Comparison of ENCODE assay signal across 8 mouse cellular contexts in genomic region chr4:133378236-133379045, GRCm38 (mm10). TPM values are rescaled to one million over a fixed set of nuclear protein-coding genes. Genes with fewer than 3 reads are reported as not detected.
A peak's percentile ranks its signal among the peaks of the same experiment; 100 is the strongest.
DNase-seq lines count a peak whose midpoint lies in the region; ATAC-seq lines count a peak whose summit lies in the region.

No protein-coding gene starts in this region.

- WGBS in heart, embryonic 11.5 days (ENCODE audit: insufficient replicate concordance): 3% methylated on average over 13 of the region's 13 CpGs
- 7% methylated on average over 13 of the region's 13 CpGs for WGBS in forebrain, embryonic 10.5 days
- WGBS in intestine, embryonic 16.5 days: 18% methylated on average over 13 of the region's 13 CpGs
- WGBS in neural tube, embryonic 11.5 days: 10% methylated on average over 13 of the region's 13 CpGs

- peak overlapping the region; percentile 42 for H3K4me2 ChIP-seq in heart, embryonic 11.5 days
- no peak overlapping the region for H3K4me2 ChIP-seq in intestine, embryonic 16.5 days (ENCODE audit: low read depth, low read length)
- no peak overlapping the region for H3K4me2 ChIP-seq in neural tube, embryonic 11.5 days (ENCODE audit: low read depth)

- H3K4me3 ChIP-seq in heart, embryonic 11.5 days (ENCODE audit: low read depth, low read length): no peak overlapping the region
- H3K4me3 ChIP-seq in forebrain, embryonic 10.5 days: peak overlapping the region; percentile 27
- no peak overlapping the region for H3K4me3 ChIP-seq in intestine, embryonic 16.5 days (ENCODE audit: low read length)
- no peak overlapping the region for H3K4me3 ChIP-seq in neural tube, embryonic 11.5 days (ENCODE audit: low read depth, low read length)

- intact Hi-C loops in heart, postnatal 36 days (cut with DNase I): no loop called here

- ATAC-seq in heart, embryonic 11.5 days (replicated peaks; ENCODE audit: insufficient number of reproducible peaks, low FRiP score, low TSS enrichment): peak; percentile 73
- ATAC-seq in intestine, embryonic 16.5 days: peak; percentile 74
- ATAC-seq in neural tube, embryonic 11.5 days (ENCODE audit: insufficient read depth, low FRiP score, low TSS enrichment): no peak

- H3K9ac ChIP-seq in heart, embryonic 11.5 days (ENCODE audit: low read depth, low read length): peak overlapping the region; percentile 4; the same call in 1 of the 2 replicates
- peak overlapping the region; percentile 48 for H3K9ac ChIP-seq in intestine, embryonic 16.5 days (ENCODE audit: low read depth, low read length)
- peak overlapping the region; percentile 39; the same call in 1 of the 2 replicates for H3K9ac ChIP-seq in neural tube, embryonic 11.5 days (ENCODE audit: low read length)

- H3K27ac ChIP-seq in heart, embryonic 11.5 days (ENCODE audit: low read depth, low read length): peak overlapping the region; percentile 78
- peak overlapping the region; percentile 79 for H3K27ac ChIP-seq in forebrain, embryonic 10.5 days
- peak overlapping the region; percentile 85 for H3K27ac ChIP-seq in intestine, embryonic 16.5 days (ENCODE audit: low read length)
- H3K27ac ChIP-seq in neural tube, embryonic 11.5 days (ENCODE audit: low read depth, low read length): no peak overlapping the region

- peaks cover 59% of the 10 kb centered on the region for H3K4me1 ChIP-seq in heart, embryonic 11.5 days (ENCODE audit: control insufficient read depth, insufficient read depth, low read length)
- H3K4me1 ChIP-seq in forebrain, embryonic 10.5 days: peaks cover 69% of the 10 kb centered on the region
- H3K4me1 ChIP-seq in intestine, embryonic 16.5 days (ENCODE audit: control insufficient read depth, insufficient read depth, low read length): peaks cover 51% of the 10 kb centered on the region
- peaks cover 24% of the 10 kb centered on the region for H3K4me1 ChIP-seq in neural tube, embryonic 11.5 days (ENCODE audit: control insufficient read depth, insufficient read depth, low read length)

- no peak for DNase-seq in heart, postnatal 36 days
- peak; percentile 89 for DNase-seq in 416B (ENCODE audit: low read depth)
- DNase-seq in adrenal gland, postnatal 14 days: peak; percentile 88
- peak; percentile 45 for DNase-seq in forebrain, embryonic 10.5 days (ENCODE audit: extremely low spot score, low spot score)
- peak; percentile 42 for DNase-seq in neural tube, embryonic 11.5 days (ENCODE audit: low spot score)
- DNase-seq in layer of hippocampus, adult 8-10 months (ENCODE audit: low spot score in 2 of 2): no peak

- no peaks in the 10 kb centered on the region for H3K9me3 ChIP-seq in heart, embryonic 11.5 days (replicated peaks; ENCODE audit: control insufficient read depth, low read length)
- H3K9me3 ChIP-seq in forebrain, embryonic 10.5 days: no peaks in the 10 kb centered on the region
- H3K9me3 ChIP-seq in intestine, embryonic 16.5 days (ENCODE audit: control insufficient read depth, low read length): no peaks in the 10 kb centered on the region
- H3K9me3 ChIP-seq in neural tube, embryonic 11.5 days (ENCODE audit: control insufficient read depth, low read length): no peaks in the 10 kb centered on the region

- no peaks in the 10 kb centered on the region for H3K27me3 ChIP-seq in heart, embryonic 11.5 days (ENCODE audit: control insufficient read depth, insufficient read depth, low read length)
- no peaks in the 10 kb centered on the region for H3K27me3 ChIP-seq in forebrain, embryonic 10.5 days (ENCODE audit: poor library complexity, severe bottlenecking)
- no peaks in the 10 kb centered on the region for H3K27me3 ChIP-seq in intestine, embryonic 16.5 days (replicated peaks; ENCODE audit: control insufficient read depth, insufficient read depth, low read length)
- H3K27me3 ChIP-seq in neural tube, embryonic 11.5 days (ENCODE audit: control insufficient read depth, insufficient read depth, low read length): no peaks in the 10 kb centered on the region

- no peaks in the 10 kb centered on the region for H3K36me3 ChIP-seq in heart, embryonic 11.5 days (ENCODE audit: control insufficient read depth, insufficient read depth, low read length)
- H3K36me3 ChIP-seq in forebrain, embryonic 10.5 days (replicated peaks): peaks cover 25% of the 10 kb centered on the region
- H3K36me3 ChIP-seq in intestine, embryonic 16.5 days (ENCODE audit: control insufficient read depth, insufficient read depth, low read length): no peaks in the 10 kb centered on the region
- H3K36me3 ChIP-seq in neural tube, embryonic 11.5 days (ENCODE audit: control insufficient read depth, insufficient read depth, low read length): no peaks in the 10 kb centered on the region

RNA-seq across cellular contexts. Expression of gene Slc9a1, which starts 8.9 kb away (rescaled TPM):
- 4.8 and 7.0 TPM in 2 replicates for polyA plus RNA-seq in heart, embryonic 11.5 days (2014; fragmentation: Nextera tagmentation; extraction: Ambion mirVana)
- total RNA-seq in heart, postnatal 36 days (2021): 10 to 100 TPM; 17.6 to 18.8 TPM
- 46.4 and 49.9 TPM in 2 replicates for total RNA-seq in adrenal gland, postnatal 14 days (2021)
- polyA plus RNA-seq in forebrain, embryonic 10.5 days (2016; fragmentation: Nextera tagmentation; extraction: Ambion mirVana): 7.9 and 8.1 TPM in 2 replicates
- 9.1 and 9.2 TPM in 2 replicates for polyA plus RNA-seq in intestine, embryonic 16.5 days (2015; fragmentation: Nextera tagmentation; extraction: Ambion mirVana)
- 6.9 TPM in 2 replicates for polyA plus RNA-seq in neural tube, embryonic 11.5 days (2014; fragmentation: Nextera tagmentation; extraction: Ambion mirVana)
- 10 to 100 TPM; 62.2 to 66.1 (median 65.1) TPM for total RNA-seq in layer of hippocampus, adult 8-10 months (2022)

RNA-seq across cellular contexts. Expression of gene Wdtc1, which starts 25.2 kb away (rescaled TPM):
- polyA plus RNA-seq in heart, embryonic 11.5 days (2014; fragmentation: Nextera tagmentation; extraction: Ambion mirVana): 13.3 and 15.5 TPM in 2 replicates
- total RNA-seq in heart, postnatal 36 days (2021): 10 to 100 TPM; 82.0 to 88.2 TPM
- total RNA-seq in adrenal gland, postnatal 14 days (2021): 53.3 and 55.1 TPM in 2 replicates
- polyA plus RNA-seq in forebrain, embryonic 10.5 days (2016; fragmentation: Nextera tagmentation; extraction: Ambion mirVana): 16.8 and 17.0 TPM in 2 replicates
- polyA plus RNA-seq in intestine, embryonic 16.5 days (2015; fragmentation: Nextera tagmentation; extraction: Ambion mirVana): 11.4 and 12.8 TPM in 2 replicates
- 26.4 and 27.0 TPM in 2 replicates for polyA plus RNA-seq in neural tube, embryonic 11.5 days (2014; fragmentation: Nextera tagmentation; extraction: Ambion mirVana)
- total RNA-seq in layer of hippocampus, adult 8-10 months (2022): 10 to 100 TPM; 65.1 to 85.8 (median 72.2) TPM

Comparison
In these comparisons a context has a peak if more than half of its experiments do, and no peak if none do; other contexts are left out.
1. DNase-seq: peak in 416B (single experiment), adrenal gland, postnatal 14 days (single experiment), forebrain, embryonic 10.5 days (single experiment) and neural tube, embryonic 11.5 days (single experiment); none in heart, postnatal 36 days (0 of 2) and layer of hippocampus, adult 8-10 months (0 of 2).
2. Peak in every context shown above with its lines, with median percentiles within 50 percentile points of each other: H3K9ac ChIP-seq.